Mouse (Mus musculus) adrenal gland, postnatal 0 days (tissue): ENCODE data around the gene Taar1. TPM values are rescaled to one million over a fixed set of nuclear protein-coding genes. Genes with fewer than 3 reads are reported as not detected.

Experiments used
- polyA plus RNA-seq: library from polyadenylated mRNA; unstranded; fragments of >200 nt; fragmentation: Nextera tagmentation; extraction: Ambion mirVana; gene quantifications from 2 replicates; pipeline ENCODE4 v1.2.1, GENCODE M21; 2015

The Taar1 gene
- polyA plus RNA-seq: not detected in 2 replicates

DNA sequence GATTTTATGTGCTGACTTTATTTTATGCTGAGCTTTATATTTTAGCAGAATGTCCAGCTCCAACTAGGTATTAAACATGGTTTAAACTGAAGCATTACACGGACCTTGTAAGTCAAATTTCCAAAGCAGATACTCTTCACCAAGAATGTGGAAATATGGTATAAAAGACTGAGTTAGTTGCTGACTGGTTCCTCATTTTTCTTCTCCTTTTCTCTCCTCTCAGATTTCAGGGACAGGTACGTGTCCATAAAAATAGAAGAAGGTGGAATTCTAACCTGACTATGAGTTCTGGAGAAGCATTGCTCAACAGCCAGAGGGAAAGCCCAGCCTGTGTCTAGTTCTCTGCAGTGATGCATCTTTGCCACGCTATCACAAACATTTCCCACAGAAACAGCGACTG lies at the start of gene Taar1:
Gene Taar1 (plus strand): TSS at position 301 of the 400 bp plus-strand sequence.

GRCm38 (mm10) chr10:23894601-23895349 lies 25.4 kb upstream of the Taar1 start, which contains the start of gene Vnn1:
Gene Vnn1, plus strand, starts transcription at chr10:23894688.

DNA sequence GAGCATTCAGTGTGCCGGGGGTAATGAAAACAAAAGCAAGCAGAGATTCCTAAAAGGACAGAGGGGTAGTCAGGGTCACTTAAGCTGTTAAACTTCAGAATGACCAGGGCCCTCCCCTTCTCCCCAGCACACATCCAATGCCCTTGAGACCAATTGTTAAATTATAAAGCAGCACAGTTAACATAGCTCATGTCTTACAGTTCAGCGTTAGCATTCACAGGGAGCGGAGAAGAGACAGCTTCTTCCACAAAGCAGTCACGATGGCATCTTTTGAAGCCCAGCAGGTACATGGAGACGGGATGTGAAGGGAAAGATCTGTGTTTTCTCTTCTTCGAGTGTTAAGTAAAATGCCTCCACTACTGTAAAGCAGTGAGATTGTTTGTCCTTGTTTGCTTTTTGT lies 18.2 kb downstream of the Taar1 start, which contains the start of gene Taar2:
Gene Taar2 (plus strand): TSS at position 261 of the 400 bp plus-strand sequence.

GRCm38 (mm10) chr10:23949508-23950005 lies 29.4 kb downstream of the Taar1 start, which contains the start of gene Taar3:
Gene Taar3, plus strand, starts transcription at chr10:23949558.

GRCm38 (mm10) chr10:23960444-23960915 lies 40.3 kb downstream of the Taar1 start, which contains the start of gene Taar4:
Gene Taar4, plus strand, starts transcription at chr10:23960494.

GRCm38 (mm10) chr10:23970656-23971165 lies 50.6 kb downstream of the Taar1 start, which contains the start of gene Taar5:
Gene Taar5, plus strand, starts transcription at chr10:23970706.

Other genes starting within 250 kb of the Taar1 start
- gene Rps12, start 133.1 kb upstream of the Taar1 start, polyA plus RNA-seq: 178 and 250 TPM in 2 replicates
- gene Slc18b1, start 123.4 kb upstream of the Taar1 start, polyA plus RNA-seq: 20.3 and 25.7 TPM in 2 replicates
- gene Vnn3, start 68.9 kb upstream of the Taar1 start, polyA plus RNA-seq: 8.4 and 15.1 TPM in 2 replicates
- gene Vnn1, start 25.7 kb upstream of the Taar1 start, polyA plus RNA-seq: 19.2 and 41.4 TPM in 2 replicates
- gene Taar2, start 18.2 kb downstream of the Taar1 start, polyA plus RNA-seq: not detected in 2 replicates
- not detected in 2 replicates for gene Taar3, start 29.2 kb downstream of the Taar1 start, polyA plus RNA-seq
- gene Taar4, start 40.1 kb downstream of the Taar1 start, polyA plus RNA-seq: not detected in 2 replicates
- gene Taar5, start 50.4 kb downstream of the Taar1 start, polyA plus RNA-seq: not detected in 2 replicates
- gene Taar6, start 65.3 kb downstream of the Taar1 start, polyA plus RNA-seq: not detected in 2 replicates
- gene Taar7a, start 73.1 kb downstream of the Taar1 start, polyA plus RNA-seq: not detected in 2 replicates
- not detected in 2 replicates for gene Taar7b, start 79.6 kb downstream of the Taar1 start, polyA plus RNA-seq
- not detected in 2 replicates for gene Taar7d, start 106.9 kb downstream of the Taar1 start, polyA plus RNA-seq
- gene Taar7e, start 117.3 kb downstream of the Taar1 start, polyA plus RNA-seq: not detected in 2 replicates
- not detected in 2 replicates for gene Taar7f, start 129.2 kb downstream of the Taar1 start, polyA plus RNA-seq
- not detected in 2 replicates for gene Taar8a, start 156.1 kb downstream of the Taar1 start, polyA plus RNA-seq
- not detected in 2 replicates for gene Taar8b, start 171.9 kb downstream of the Taar1 start, polyA plus RNA-seq
- not detected in 2 replicates for gene Taar8c, start 181.6 kb downstream of the Taar1 start, polyA plus RNA-seq
- not detected in 2 replicates for gene Taar9, start 189.2 kb downstream of the Taar1 start, polyA plus RNA-seq
- 93.8 and 105 TPM in 2 replicates for gene Stx7, start 228.9 kb downstream of the Taar1 start, polyA plus RNA-seq